Mouse (Mus musculus) limb, embryonic 13.5 days (tissue): ENCODE data around the gene Zfp62. TPM values are rescaled to one million over a fixed set of nuclear protein-coding genes. Genes with fewer than 3 reads are reported as not detected.

Source experiments
- ATAC-seq: fragments of 200-750 bp; cut with Nextera tagmentation; 2 replicates; pipeline ENCODE4 v1.8.0; 2017; ENCODE audit warnings: low read depth, moderate number of reproducible peaks, moderate TSS enrichment; ENCODE audit not compliant: low FRiP score
- H3K27ac ChIP-seq: fragments of 300-500 bp; sonication (generic); 2 replicates; pipeline ENCODE4 v1.5.1; 2015; ENCODE audit warnings: inconsistent platforms, mild to moderate bottlenecking, moderate library complexity
- H3K27me3 ChIP-seq: fragments of 300-500 bp; sonication (generic); 2 replicates; pipeline ENCODE4 v1.6.1; 2015; ENCODE audit warnings: mild to moderate bottlenecking, inconsistent platforms
- H3K36me3 ChIP-seq: fragments of 300-500 bp; sonication (generic); 2 replicates; pipeline ENCODE4 v1.6.1; 2015; ENCODE audit warnings: inconsistent platforms, mild to moderate bottlenecking, moderate library complexity
- H3K4me1 ChIP-seq: fragments of 300-500 bp; sonication (generic); 2 replicates; pipeline ENCODE4 v1.6.1; 2015; ENCODE audit warnings: inconsistent platforms
- H3K4me2 ChIP-seq: fragments of 300-500 bp; sonication (generic); replicated peaks from 2 replicates; pipeline ENCODE4 v1.6.1; 2015; ENCODE audit warnings: inconsistent platforms, mild to moderate bottlenecking, moderate library complexity
- H3K4me3 ChIP-seq: fragments of 300-500 bp; sonication (generic); 2 replicates; pipeline ENCODE4 v1.5.1; 2015; ENCODE audit warnings: moderate library complexity, mild to moderate bottlenecking, inconsistent platforms
- H3K9ac ChIP-seq: fragments of 300-500 bp; sonication (generic); 2 replicates; pipeline ENCODE4 v1.6.1; 2015; ENCODE audit warnings: mild to moderate bottlenecking, inconsistent platforms
- H3K9me3 ChIP-seq: fragments of 300-500 bp; sonication (generic); 2 replicates; pipeline ENCODE4 v1.6.1; 2016; ENCODE audit warnings: inconsistent platforms
- WGBS: fragments of 180-500 bp; shearing (Covaris S2); methylation state at CpG from one replicate; pipeline ENCODE4 v1.1.7; 2015; 5-methylcytosine and 5-hydroxymethylcytosine counted together
- polyA plus RNA-seq: library from polyadenylated mRNA; unstranded; fragments of >200 nt; fragmentation: Nextera tagmentation; extraction: Ambion mirVana; gene quantifications from 2 replicates; pipeline ENCODE4 v1.2.1, GENCODE M21; 2015

The Zfp62 gene
- polyA plus RNA-seq, 1 experiment from 2014 or later: 48.8 TPM

DNA sequence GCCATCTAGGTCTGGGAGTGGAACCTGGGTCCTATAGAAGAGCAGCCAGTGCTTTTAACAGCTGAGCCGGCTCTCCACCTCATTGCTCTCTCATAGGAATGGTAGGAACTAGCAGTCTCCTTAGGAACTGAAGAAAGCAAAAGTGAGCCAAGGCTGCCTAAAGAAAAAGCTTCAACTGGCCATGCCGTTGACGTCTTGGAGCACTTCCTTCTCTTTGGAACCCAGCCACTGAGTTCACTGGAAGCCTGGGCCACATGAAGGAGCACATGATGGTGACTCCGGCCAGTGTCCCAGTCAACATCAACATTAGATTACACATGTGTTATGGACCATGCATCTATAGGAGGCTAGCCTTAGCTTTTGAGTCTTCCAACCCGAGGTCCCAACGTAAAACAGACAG lies 49.9 kb downstream of the Zfp62 start:
- Histone ChIP-seq H3K27me3 (no peaks in the 10 kb centered on the region), H3K9me3 (no peaks in the 10 kb centered on the region), H3K4me3 (no peak overlapping the region), H3K4me1 (peaks cover 31% of the 10 kb centered on the region), H3K4me2 (no peak overlapping the region), H3K27ac (no peak overlapping the region), H3K9ac (no peak overlapping the region), H3K36me3 (peaks cover 48% of the 10 kb centered on the region)
- 90% methylated on average over 6 of the region's 6 CpGs for WGBS
- no peak for ATAC-seq

DNA sequence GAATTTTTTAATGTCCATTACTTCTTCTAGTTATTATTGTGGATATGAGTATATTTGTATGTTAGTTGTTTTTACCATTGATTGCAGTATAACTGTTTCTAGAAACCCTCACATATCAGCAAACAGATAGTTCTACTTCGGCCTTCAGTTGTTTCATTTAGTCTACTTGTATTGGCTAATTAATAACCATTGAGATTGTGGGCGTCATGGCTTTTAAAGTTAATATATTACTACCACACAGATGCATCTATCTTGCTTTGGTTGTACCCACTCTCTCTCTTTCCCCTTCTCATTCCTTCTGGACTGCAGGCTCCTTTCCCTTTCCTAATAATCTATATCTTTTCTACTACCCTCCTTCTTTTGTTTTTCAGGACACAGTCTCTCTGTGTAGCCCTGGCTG lies 56.2 kb downstream of the Zfp62 start:
- Histone ChIP-seq H3K27ac (no peak overlapping the region), H3K4me1 (no peaks in the 10 kb centered on the region), H3K9me3 (no peaks in the 10 kb centered on the region), H3K27me3 (no peaks in the 10 kb centered on the region), H3K9ac (no peak overlapping the region), H3K4me2 (no peak overlapping the region), H3K4me3 (no peak overlapping the region), H3K36me3 (peaks cover 75% of the 10 kb centered on the region)
- WGBS: 81% methylated on average over 2 of the region's 2 CpGs
- no peak for ATAC-seq

DNA sequence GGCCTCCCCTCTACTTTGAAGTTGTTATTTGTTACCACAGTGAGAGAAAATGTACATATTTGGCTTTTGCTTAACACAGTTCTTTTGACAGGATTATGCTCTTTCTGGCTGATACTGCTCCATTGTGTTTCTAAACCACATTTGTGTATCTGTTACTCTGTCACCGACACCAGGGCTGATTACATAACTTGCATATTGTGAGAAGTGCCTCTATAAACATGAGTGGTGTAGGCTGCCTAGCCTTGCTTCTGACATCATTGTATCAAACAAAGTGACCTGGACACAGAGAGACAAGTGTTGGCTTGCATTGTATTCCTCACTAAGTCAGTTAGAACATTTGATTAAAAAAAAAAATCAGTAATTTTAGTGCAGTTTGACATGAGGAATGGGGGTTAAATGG lies 56.7 kb downstream of the Zfp62 start:
- Histone ChIP-seq H3K36me3 (peaks cover 75% of the 10 kb centered on the region), H3K9me3 (no peaks in the 10 kb centered on the region), H3K4me1 (no peaks in the 10 kb centered on the region), H3K27me3 (no peaks in the 10 kb centered on the region), H3K4me2 (no peak overlapping the region), H3K4me3 (no peak overlapping the region), H3K9ac (no peak overlapping the region), H3K27ac (no peak overlapping the region)
- 78% methylated on average over 1 of the region's 1 CpGs for WGBS
- ATAC-seq: no peak

DNA sequence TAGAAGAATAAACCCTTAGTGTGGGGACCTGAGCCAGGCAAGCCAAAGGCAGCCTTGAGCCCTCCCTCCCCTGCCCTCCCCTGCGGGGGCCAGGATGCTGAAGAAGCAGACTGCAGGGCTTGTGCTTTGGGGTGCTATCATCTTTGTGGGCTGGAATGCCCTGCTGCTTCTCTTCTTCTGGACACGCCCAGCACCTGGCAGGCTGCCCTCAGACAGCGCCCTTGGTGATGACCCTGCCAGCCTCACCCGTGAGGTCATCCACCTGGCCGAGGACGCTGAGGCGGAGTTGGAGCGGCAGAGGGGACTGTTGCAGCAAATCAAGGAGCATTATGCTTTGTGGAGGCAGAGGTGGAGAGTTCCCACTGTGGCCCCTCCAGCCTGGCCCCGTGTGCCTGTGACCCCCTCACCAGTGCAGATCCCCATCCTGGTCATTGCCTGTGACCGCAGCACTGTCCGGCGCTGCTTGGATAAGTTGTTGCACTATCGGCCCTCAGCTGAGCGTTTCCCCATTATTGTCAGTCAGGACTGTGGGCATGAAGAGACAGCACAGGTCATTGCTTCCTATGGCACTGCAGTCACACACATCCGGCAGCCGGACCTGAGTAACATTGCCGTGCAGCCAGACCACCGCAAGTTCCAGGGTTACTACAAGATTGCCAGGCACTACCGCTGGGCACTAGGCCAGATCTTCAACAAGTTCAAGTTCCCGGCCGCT lies 57.7 kb downstream of the Zfp62 start:
- Histone ChIP-seq H3K4me3 (no peak overlapping the region), H3K9me3 (no peaks in the 10 kb centered on the region), H3K36me3 (peaks cover 75% of the 10 kb centered on the region), H3K4me1 (no peaks in the 10 kb centered on the region), H3K9ac (no peak overlapping the region), H3K27me3 (no peaks in the 10 kb centered on the region), H3K27ac (no peak overlapping the region), H3K4me2 (no peak overlapping the region)
- 96% methylated on average over 21 of the region's 21 CpGs for WGBS
- ATAC-seq: no peak

DNA sequence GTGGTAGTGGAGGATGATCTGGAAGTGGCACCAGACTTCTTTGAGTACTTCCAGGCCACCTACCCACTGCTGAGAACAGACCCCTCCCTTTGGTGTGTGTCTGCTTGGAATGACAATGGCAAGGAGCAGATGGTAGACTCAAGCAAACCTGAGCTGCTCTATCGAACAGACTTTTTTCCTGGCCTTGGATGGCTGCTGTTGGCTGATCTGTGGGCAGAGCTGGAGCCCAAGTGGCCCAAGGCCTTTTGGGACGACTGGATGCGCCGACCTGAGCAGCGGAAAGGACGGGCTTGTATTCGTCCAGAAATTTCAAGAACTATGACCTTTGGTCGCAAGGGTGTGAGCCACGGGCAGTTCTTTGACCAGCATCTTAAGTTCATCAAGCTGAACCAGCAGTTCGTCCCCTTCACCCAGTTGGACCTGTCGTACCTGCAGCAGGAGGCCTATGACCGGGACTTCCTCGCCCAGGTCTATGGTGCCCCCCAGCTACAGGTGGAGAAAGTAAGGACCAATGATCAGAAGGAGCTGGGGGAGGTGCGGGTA lies 58.3 kb downstream of the Zfp62 start:
- WGBS: 94% methylated on average over 14 of the region's 14 CpGs
- H3K36me3 ChIP-seq: peaks cover 71% of the 10 kb centered on the region
- no peak overlapping the region for H3K4me2 ChIP-seq
- H3K27ac ChIP-seq: no peak overlapping the region
- no peaks in the 10 kb centered on the region for H3K9me3 ChIP-seq
- H3K4me1 ChIP-seq: no peaks in the 10 kb centered on the region
- no peak for ATAC-seq
- H3K9ac ChIP-seq: no peak overlapping the region
- H3K27me3 ChIP-seq: no peaks in the 10 kb centered on the region
- H3K4me3 ChIP-seq: no peak overlapping the region

DNA sequence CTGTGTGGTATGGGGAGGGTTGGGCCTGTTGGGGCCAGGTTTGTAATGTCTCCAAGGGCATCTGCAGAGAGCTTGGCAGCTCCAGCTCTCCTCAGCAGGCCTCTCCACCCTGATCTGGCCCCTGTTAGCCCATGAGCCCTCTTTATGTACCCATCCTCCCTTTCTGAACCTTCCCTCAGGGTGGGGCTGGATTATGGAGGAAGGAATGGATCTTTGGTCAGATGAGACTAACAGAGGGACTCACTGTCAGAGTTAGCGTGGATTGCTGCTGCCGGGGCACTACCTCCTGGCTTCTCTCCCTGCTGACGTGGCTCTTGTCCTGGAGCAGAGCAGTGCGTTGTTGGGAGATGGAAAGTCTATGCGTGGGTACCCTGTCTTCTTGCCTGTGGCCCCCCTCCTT lies 59.2 kb downstream of the Zfp62 start:
- Histone ChIP-seq H3K4me3 (no peak overlapping the region), H3K9ac (no peak overlapping the region; the same call in 1 of the 2 replicates), H3K27me3 (no peaks in the 10 kb centered on the region), H3K4me1 (no peaks in the 10 kb centered on the region), H3K36me3 (peaks cover 63% of the 10 kb centered on the region), H3K4me2 (no peak overlapping the region), H3K9me3 (no peaks in the 10 kb centered on the region), H3K27ac (no peak overlapping the region)
- WGBS: 99% methylated on average over 5 of the region's 5 CpGs
- no peak for ATAC-seq

DNA sequence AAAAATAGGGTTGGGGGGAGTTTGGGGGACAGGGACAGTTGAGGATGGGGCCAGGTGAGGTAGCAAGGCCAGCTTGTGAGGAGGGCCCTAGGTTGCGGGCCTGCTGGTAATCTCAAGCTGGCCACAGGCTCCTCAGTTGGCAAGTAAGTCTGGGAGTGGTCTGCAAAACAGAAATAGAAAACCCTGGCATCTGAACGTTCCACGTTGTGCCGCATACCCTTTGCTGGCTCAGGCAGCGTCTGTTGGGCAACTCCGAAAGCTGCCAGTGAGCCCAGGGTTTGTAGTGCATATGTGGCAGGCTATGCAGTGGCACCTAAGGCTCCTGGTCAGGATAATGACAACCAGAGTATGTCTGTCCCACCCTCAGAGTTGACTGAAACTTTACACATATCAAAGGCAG lies 60.1 kb downstream of the Zfp62 start:
- ATAC-seq: no peak
- 89% methylated on average over 6 of the region's 6 CpGs for WGBS

DNA sequence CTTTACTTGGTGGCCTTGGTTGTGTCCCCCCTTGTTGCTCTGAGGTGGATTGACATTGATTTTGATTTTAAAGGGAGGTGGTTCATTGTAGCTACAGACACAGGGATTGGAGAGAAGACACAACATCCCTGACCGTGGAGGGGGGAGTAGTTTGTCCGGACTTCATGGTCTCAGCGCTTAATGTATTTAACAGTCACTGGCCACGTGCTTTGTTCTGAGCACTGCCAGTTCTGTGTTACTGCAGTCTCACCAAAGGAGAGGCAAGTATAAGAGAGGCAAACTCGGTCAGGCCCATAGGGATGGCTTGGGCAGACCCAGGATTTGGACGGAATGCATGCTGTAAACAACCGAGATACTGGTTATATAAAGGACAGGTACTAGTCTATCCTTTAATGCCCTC lies 61.0 kb downstream of the Zfp62 start:
- H3K36me3 ChIP-seq: peaks cover 54% of the 10 kb centered on the region
- ATAC-seq: no peak
- no peaks in the 10 kb centered on the region for H3K27me3 ChIP-seq
- H3K27ac ChIP-seq: no peak overlapping the region; the same call in 1 of the 2 replicates
- no peaks in the 10 kb centered on the region for H3K9me3 ChIP-seq
- H3K4me2 ChIP-seq: no peak overlapping the region
- no peak overlapping the region for H3K9ac ChIP-seq
- no peak overlapping the region for H3K4me3 ChIP-seq
- no peaks in the 10 kb centered on the region for H3K4me1 ChIP-seq
- 92% methylated on average over 7 of the region's 7 CpGs for whole genome bisulfite sequencing

More for the DNA sequence above, 60.1 kb downstream of the Zfp62 start:
- H3K27me3 ChIP-seq: no peaks in the 10 kb centered on the region
- H3K4me3 ChIP-seq: no peak overlapping the region
- no peaks in the 10 kb centered on the region for H3K4me1 ChIP-seq
- H3K27ac ChIP-seq: no peak overlapping the region
- H3K9ac ChIP-seq: no peak overlapping the region
- H3K9me3 ChIP-seq: no peaks in the 10 kb centered on the region
- peaks cover 61% of the 10 kb centered on the region for H3K36me3 ChIP-seq
- no peak overlapping the region for H3K4me2 ChIP-seq

DNA sequence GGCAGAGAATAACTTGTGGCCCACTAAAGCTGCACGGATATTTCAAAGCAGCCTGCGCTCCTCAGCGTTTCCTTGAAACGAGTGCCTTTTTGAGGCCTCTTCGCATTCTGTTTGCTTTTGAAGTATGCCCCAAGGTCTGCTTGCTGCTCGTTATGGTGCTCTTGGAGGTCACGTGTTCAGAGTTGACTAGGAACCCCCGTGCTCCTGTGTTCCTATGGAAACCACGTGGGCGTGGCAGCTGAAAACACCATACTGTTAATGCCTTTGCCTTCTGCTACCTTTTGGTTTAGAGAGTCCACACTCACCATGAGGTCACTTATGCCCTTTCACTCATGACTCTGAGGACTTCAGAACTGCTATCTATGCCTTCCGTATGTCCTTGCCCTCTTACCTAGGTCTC lies 61.5 kb downstream of the Zfp62 start:
- Histone ChIP-seq H3K36me3 (peaks cover 52% of the 10 kb centered on the region), H3K9me3 (no peaks in the 10 kb centered on the region), H3K4me2 (no peak overlapping the region), H3K9ac (no peak overlapping the region), H3K4me1 (no peaks in the 10 kb centered on the region), H3K4me3 (no peak overlapping the region), H3K27ac (no peak overlapping the region), H3K27me3 (no peaks in the 10 kb centered on the region)
- WGBS: 72% methylated on average over 11 of the region's 11 CpGs
- no peak for ATAC-seq

DNA sequence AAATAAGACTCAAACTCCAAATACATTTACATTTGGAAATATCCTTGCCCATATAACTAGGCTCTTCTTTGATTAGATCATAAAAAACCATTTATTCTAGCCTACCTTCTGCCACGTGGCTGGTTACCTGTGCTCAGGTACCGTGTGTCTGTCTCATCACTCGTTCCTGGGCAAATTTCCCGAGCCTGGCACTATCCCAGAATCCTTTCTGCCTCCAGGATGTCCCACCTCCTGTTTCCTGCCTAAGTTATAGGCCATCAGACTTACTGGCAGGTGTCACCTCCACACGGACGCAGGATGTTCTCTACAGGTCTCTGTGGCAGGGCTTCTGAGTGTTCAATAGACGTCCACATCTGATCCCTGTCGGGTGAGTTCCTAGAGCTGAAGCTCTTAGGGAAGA lies 62.0 kb downstream of the Zfp62 start:
- no peak overlapping the region for H3K9ac ChIP-seq
- H3K27me3 ChIP-seq: no peaks in the 10 kb centered on the region
- H3K27ac ChIP-seq: no peak overlapping the region
- peaks cover 48% of the 10 kb centered on the region for H3K36me3 ChIP-seq
- H3K4me2 ChIP-seq: no peak overlapping the region
- no peak for ATAC-seq
- 90% methylated on average over 8 of the region's 8 CpGs for whole genome bisulfite sequencing
- H3K9me3 ChIP-seq: no peaks in the 10 kb centered on the region
- no peaks in the 10 kb centered on the region for H3K4me1 ChIP-seq
- no peak overlapping the region for H3K4me3 ChIP-seq

DNA sequence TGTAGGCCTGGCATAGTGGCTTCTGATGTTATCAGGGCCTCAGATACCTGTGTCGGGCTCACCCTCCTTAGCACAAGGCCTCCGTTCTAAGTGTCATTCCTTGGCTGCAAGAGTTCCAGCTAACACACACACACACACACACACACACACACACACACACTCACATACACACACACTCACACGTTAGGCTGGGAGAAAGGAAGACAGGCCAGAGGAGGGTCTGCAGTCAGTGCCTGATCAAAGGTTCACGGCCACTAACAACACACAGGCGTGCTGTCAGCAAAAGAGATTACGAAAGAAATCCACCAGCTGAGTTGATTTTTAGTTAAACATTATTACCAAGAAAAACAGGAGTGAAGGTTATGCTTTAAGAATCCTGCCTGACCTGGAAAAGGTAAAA lies 63.6 kb downstream of the Zfp62 start:
- no peak overlapping the region for H3K4me2 ChIP-seq
- no peak for ATAC-seq
- no peaks in the 10 kb centered on the region for H3K4me1 ChIP-seq
- H3K4me3 ChIP-seq: no peak overlapping the region
- H3K27me3 ChIP-seq: no peaks in the 10 kb centered on the region
- WGBS: 85% methylated on average over 6 of the region's 6 CpGs
- H3K36me3 ChIP-seq: peaks cover 32% of the 10 kb centered on the region
- H3K9ac ChIP-seq: no peak overlapping the region
- no peaks in the 10 kb centered on the region for H3K9me3 ChIP-seq
- H3K27ac ChIP-seq: no peak overlapping the region

DNA sequence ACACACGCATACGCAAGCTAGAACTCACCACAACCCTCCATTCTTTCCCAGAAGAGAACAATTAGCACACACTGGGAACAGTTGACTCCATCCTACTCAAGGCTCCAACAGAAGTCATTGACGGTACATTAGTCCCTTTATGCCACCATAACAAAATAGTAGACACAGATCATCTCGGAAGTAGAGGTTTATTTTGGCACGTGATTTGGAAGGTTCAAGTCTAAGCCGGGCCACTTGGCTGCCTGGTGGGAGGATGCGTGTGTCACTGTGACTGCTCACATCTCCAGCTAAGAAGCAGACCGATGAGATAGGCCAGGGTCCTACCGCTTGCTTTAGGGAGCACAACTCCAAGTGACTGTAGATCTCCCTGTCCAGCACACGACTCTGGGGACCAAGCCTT lies 64.2 kb downstream of the Zfp62 start:
- 92% methylated on average over 10 of the region's 10 CpGs for WGBS
- ATAC-seq: no peak
- Histone ChIP-seq H3K4me1 (no peaks in the 10 kb centered on the region), H3K27me3 (no peaks in the 10 kb centered on the region), H3K9me3 (no peaks in the 10 kb centered on the region), H3K36me3 (peaks cover 25% of the 10 kb centered on the region), H3K27ac (no peak overlapping the region), H3K4me3 (no peak overlapping the region), H3K4me2 (no peak overlapping the region), H3K9ac (no peak overlapping the region)

DNA sequence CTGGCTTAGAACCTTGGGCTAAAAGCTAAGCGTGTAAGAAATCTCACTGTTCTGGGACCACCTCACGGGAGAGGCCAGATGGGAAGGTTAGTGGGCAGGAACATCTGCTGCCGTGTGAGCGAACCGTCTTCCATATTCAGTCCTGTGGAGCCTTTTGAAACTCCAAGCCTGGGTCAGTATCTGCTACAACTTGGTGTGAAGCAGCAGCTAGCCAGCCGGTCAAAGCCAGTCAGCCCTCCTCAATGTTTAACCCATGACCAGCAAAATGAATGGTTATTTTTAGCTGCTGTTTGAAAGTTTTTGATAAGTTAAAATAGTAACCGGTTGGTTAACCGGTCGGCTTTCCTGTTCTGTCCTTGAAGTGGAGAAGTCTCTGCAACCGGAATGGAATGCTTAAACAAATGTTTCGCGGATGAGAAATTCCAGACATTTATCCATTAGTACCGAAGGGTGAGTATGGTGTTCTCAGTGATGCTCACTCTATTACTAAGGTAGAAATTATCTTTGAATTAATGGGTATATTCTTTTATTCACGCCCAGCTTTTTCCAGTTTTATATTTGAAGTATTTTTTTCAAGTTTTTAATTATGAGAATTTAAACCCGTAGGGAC lies 65.0 kb downstream of the Zfp62 start:
- H3K27ac ChIP-seq: no peak overlapping the region
- H3K9ac ChIP-seq: no peak overlapping the region
- peaks cover 20% of the 10 kb centered on the region for H3K36me3 ChIP-seq
- no peak overlapping the region for H3K4me2 ChIP-seq
- H3K27me3 ChIP-seq: no peaks in the 10 kb centered on the region
- WGBS: 86% methylated on average over 15 of the region's 15 CpGs
- H3K4me1 ChIP-seq: no peaks in the 10 kb centered on the region
- no peak overlapping the region for H3K4me3 ChIP-seq
- ATAC-seq: no peak
- H3K9me3 ChIP-seq: no peaks in the 10 kb centered on the region
